Mouse (Mus musculus) forebrain, postnatal 0 days (tissue): ENCODE measurements around the gene Pnmt. TPM values are rescaled to one million over a fixed set of nuclear protein-coding genes. Genes with fewer than 3 reads are reported as not detected.
"Not testable (repeated sequence)": the region's sequence is repeated elsewhere in the genome, so short reads cannot be mapped to it uniquely, and the experiment has no call there.

ENCODE experiments used
- ATAC-seq: fragments of 200-750 bp; cut with Nextera tagmentation; 2 replicates; pipeline ENCODE4 v1.8.0; 2017; ENCODE audit warnings: mild to moderate bottlenecking, moderate library complexity
- DNase-seq: peaks from one replicate; pipeline ENCODE4 v3.0.0-alpha.2; 2015
- H3K27ac ChIP-seq: fragments of 300-500 bp; sonication (generic); 2 replicates; pipeline ENCODE4 v1.5.1; 2014; ENCODE audit warnings: low read depth, mild to moderate bottlenecking, antibody characterized with exemption, low read length, moderate library complexity, mixed read lengths
- H3K27me3 ChIP-seq: fragments of 300-500 bp; sonication (generic); 2 replicates; pipeline ENCODE4 v1.6.1; 2014; ENCODE audit warnings: mild to moderate bottlenecking, low read length, mixed read lengths; ENCODE audit not compliant: insufficient read depth
- H3K36me3 ChIP-seq: fragments of 300-500 bp; sonication (generic); 2 replicates; pipeline ENCODE4 v1.6.1; 2014; ENCODE audit warnings: mild to moderate bottlenecking, moderate library complexity; ENCODE audit not compliant: insufficient read depth
- H3K4me1 ChIP-seq: fragments of 300-500 bp; sonication (generic); 2 replicates; pipeline ENCODE4 v1.6.1; 2014; ENCODE audit warnings: antibody characterized with exemption; ENCODE audit not compliant: insufficient read depth
- H3K4me2 ChIP-seq: fragments of 300-500 bp; sonication (generic); 2 replicates; pipeline ENCODE4 v1.6.1; 2014; ENCODE audit warnings: low read depth, mild to moderate bottlenecking, moderate library complexity
- H3K4me3 ChIP-seq: fragments of 300-500 bp; sonication (generic); 2 replicates; pipeline ENCODE4 v1.5.1; 2014; ENCODE audit warnings: low read depth, low read length, mixed read lengths
- H3K9ac ChIP-seq: fragments of 300-500 bp; sonication (generic); 2 replicates; pipeline ENCODE4 v1.6.1; 2014; ENCODE audit warnings: mild to moderate bottlenecking
- H3K9me3 ChIP-seq: fragments of 300-500 bp; sonication (generic); 2 replicates; pipeline ENCODE4 v1.6.1; 2016; ENCODE audit warnings: low read length
- CTCF ChIP-seq: sonication (generic); IDR thresholded peaks from 2 replicates; pipeline ENCODE4 v1.5.1; 2016; ENCODE audit warnings: antibody characterized with exemption, control low read depth, low read depth
- WGBS: fragments of 180-500 bp; shearing (Covaris S2); extraction: QIAGEN DNeasy Blood & Tissue Kit; methylation state at CpG from one replicate; pipeline ENCODE4 v1.1.7; 2014; 5-methylcytosine and 5-hydroxymethylcytosine counted together
- polyA plus RNA-seq: library from polyadenylated mRNA; unstranded; fragments of >200 nt; fragmentation: Nextera tagmentation; extraction: Ambion mirVana; gene quantifications from 2 replicates; pipeline ENCODE4 v1.2.1, GENCODE M21; 2015
- total RNA-seq: library from RNA; depleted of rRNA; stranded (reverse); fragments of >200 nt; gene quantifications from 2 replicates; pipeline ENCODE4 v1.2.3, GENCODE M21; 2014

Gene Pnmt
- total and polyA plus RNA-seq, 2 experiments from 2014 or later = 1.8 to 3.5 TPM

GRCm38 (mm10) chr11:98376756-98377155 lies 9.5 kb upstream of the Pnmt start:
- Histone ChIP-seq H3K9ac (no peak overlapping the region), H3K27me3 (no peaks in the 10 kb centered on the region), H3K9me3 (no peaks in the 10 kb centered on the region), H3K4me3 (no peak overlapping the region), H3K27ac (no peak overlapping the region), H3K4me1 (peaks cover 3% of the 10 kb centered on the region; the same call in 1 of the 2 replicates), H3K4me2 (no peak overlapping the region), H3K36me3 (peaks cover 59% of the 10 kb centered on the region)
- no peak for TF ChIP-seq CTCF
- ATAC-seq = no peak
- no peak for DNase-seq
- WGBS = 66% methylated on average over 5 of the region's 5 CpGs

DNA sequence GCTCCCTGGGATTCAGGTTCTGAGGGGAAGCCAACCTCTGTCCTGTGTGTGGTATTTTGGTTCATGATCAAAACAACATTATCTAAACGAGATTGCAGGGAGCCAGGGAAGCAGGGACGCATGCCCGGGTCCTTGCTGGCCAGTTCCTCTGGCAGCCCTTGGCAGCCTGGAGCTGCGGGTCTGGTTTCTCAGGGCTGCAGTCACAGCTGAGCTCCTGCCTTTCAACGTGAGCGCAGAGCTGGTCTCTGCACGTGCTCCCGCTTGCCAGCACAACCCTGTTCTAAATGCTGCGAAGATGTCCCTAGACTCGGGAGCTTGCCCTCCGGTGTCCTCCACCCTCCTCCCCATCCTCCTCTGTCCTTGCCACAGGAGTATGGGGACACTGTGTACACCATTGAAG lies 8.5 kb upstream of the Pnmt start:
- peaks cover 59% of the 10 kb centered on the region for H3K36me3 ChIP-seq
- ATAC-seq (no peak), DNase-seq (no peak)
- WGBS = 84% methylated on average over 11 of the region's 11 CpGs
- no peak overlapping the region for H3K4me2 ChIP-seq
- no peaks in the 10 kb centered on the region for H3K9me3 ChIP-seq
- no peak for TF ChIP-seq CTCF
- H3K27ac ChIP-seq = no peak overlapping the region
- no peak overlapping the region for H3K9ac ChIP-seq
- H3K27me3 ChIP-seq = no peaks in the 10 kb centered on the region
- no peak overlapping the region for H3K4me3 ChIP-seq
- no peaks in the 10 kb centered on the region for H3K4me1 ChIP-seq

DNA sequence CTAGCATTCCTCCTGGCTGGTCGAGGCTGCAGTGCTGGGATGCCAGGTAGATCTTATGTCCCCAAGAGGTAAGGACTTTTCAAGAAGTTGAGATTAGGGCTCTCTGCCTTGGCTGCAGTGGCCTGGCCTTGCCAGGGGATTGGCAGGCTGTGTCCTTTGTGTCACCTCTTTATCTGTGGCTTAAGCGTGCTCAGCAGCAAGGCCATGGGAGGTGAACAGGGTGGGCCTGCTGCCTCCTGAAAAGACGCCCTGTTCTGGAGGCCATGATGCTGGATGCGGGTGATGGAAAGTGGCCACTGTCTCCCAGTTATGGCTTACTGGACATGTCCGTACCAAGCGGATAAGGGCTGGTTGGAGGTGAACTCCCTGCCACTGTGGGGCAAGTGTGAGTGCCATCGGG lies 6.9 kb upstream of the Pnmt start:
- H3K9ac ChIP-seq = no peak overlapping the region
- ATAC-seq (no peak), DNase-seq (no peak)
- H3K4me3 ChIP-seq = no peak overlapping the region
- no peaks in the 10 kb centered on the region for H3K27me3 ChIP-seq
- peaks cover 59% of the 10 kb centered on the region for H3K36me3 ChIP-seq
- H3K4me1 ChIP-seq = no peaks in the 10 kb centered on the region
- H3K4me2 ChIP-seq = no peak overlapping the region
- no peaks in the 10 kb centered on the region for H3K9me3 ChIP-seq
- TF ChIP-seq CTCF = no peak
- 87% methylated on average over 7 of the region's 7 CpGs for WGBS
- H3K27ac ChIP-seq = no peak overlapping the region

DNA sequence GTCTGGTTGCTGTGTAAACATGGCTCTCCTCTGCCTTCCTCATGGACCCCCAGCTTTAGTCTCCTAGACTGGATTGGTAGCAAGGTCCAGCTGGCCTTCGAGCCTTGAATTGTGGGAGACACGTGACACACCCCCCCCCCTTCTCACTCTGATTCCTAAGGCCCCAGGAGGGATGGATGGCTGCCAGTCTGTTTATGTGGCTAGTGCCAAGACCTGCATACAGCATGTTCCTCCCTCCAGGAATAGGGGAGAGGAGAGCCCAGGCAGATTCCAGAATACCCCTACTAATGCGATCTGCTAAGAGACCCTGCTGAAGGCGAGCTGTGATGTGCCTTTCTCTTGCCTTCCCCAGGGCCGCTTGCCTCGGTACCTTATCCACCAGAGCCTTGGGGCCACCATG lies 6.1 kb upstream of the Pnmt start:
- H3K36me3 ChIP-seq = peaks cover 54% of the 10 kb centered on the region
- ATAC-seq = no peak

GRCm38 (mm10) chr11:98381651-98382050 lies 4.6 kb upstream of the Pnmt start:
- Histone ChIP-seq H3K9ac (no peak overlapping the region), H3K36me3 (peaks cover 39% of the 10 kb centered on the region), H3K27me3 (no peaks in the 10 kb centered on the region; the same call in 1 of the 2 replicates), H3K4me1 (no peaks in the 10 kb centered on the region), H3K4me2 (no peak overlapping the region), H3K4me3 (no peak overlapping the region), H3K27ac (no peak overlapping the region), H3K9me3 (no peaks in the 10 kb centered on the region)
- no peak for TF ChIP-seq CTCF
- DNase-seq = no peak
- 92% methylated on average over 2 of the region's 2 CpGs for WGBS
- ATAC-seq = no peak

More for the DNA sequence above, 6.1 kb upstream of the Pnmt start:
- H3K4me2 ChIP-seq = no peak overlapping the region
- peak; percentile 48 for DNase-seq
- 63% methylated on average over 6 of the region's 6 CpGs for WGBS
- H3K27ac ChIP-seq = no peak overlapping the region
- no peak for TF ChIP-seq CTCF
- no peaks in the 10 kb centered on the region for H3K27me3 ChIP-seq
- no peaks in the 10 kb centered on the region for H3K9me3 ChIP-seq
- H3K9ac ChIP-seq = no peak overlapping the region
- no peak overlapping the region for H3K4me3 ChIP-seq
- no peaks in the 10 kb centered on the region for H3K4me1 ChIP-seq

- H3K4me2 ChIP-seq, H3K9ac ChIP-seq, H3K4me1 ChIP-seq, H3K4me3 ChIP-seq, H3K27ac ChIP-seq, ATAC-seq, H3K9me3 ChIP-seq, H3K27me3 ChIP-seq, DNase-seq: not testable (repeated sequence)
- H3K36me3 ChIP-seq = peaks cover 33% of the 10 kb centered on the region
- 41% methylated on average over 2 of the region's 2 CpGs for WGBS
- TF ChIP-seq CTCF = 0 out of 2 replicates have a peak, but pooled peaks have one; percentile 11
Observed at GRCm38 (mm10) chr11:98382405-98382804, 3.8 kb upstream of the Pnmt start.

- DNase-seq (no peak), ATAC-seq (no peak)
- Histone ChIP-seq H3K27ac (no peak within 1 kb of the TSS), H3K4me2 (no peak within 1 kb of the TSS), H3K9me3 (no peaks in the 10 kb centered on the region), H3K27me3 (no peaks in the 10 kb centered on the region; the same call in 1 of the 2 replicates), H3K4me3 (no peak within 1 kb of the TSS), H3K36me3 (peaks cover 22% of the 10 kb centered on the region), H3K9ac (no peak within 1 kb of the TSS), H3K4me1 (no peaks in the 10 kb centered on the region)
- TF ChIP-seq CTCF = no peak
- 69% methylated on average over 14 of the region's 14 CpGs for WGBS
Observed at GRCm38 (mm10) chr11:98383261-98384030, 2.8 kb upstream of the Pnmt start, which contains the start of gene Tcap. Gene Tcap, plus strand, starts transcription at chr11:98383811.
